Mouse (Mus musculus) E14TG2a.4 (cell line): ENCODE results near the gene Gm43064.

Experiments
- CTCF ChIP-seq: conservative IDR thresholded peaks from 2 replicates; pipeline ENCODE4 v1.5.1; 2014; ENCODE audit warnings: low read length
- POU5F1 ChIP-seq: IDR thresholded peaks from 2 replicates; pipeline ENCODE4 v1.6.1; 2014; ENCODE audit warnings: low read length, borderline replicate concordance

- TF ChIP-seq CTCF: no peak
- no peak for TF ChIP-seq POU5F1
These were observed 402 bp downstream of the Gm43064 start for GRCm38 (mm10) chr3:103809799-103810150.
